Mouse (Mus musculus) midbrain, embryonic 11.5 days (tissue): ENCODE data around the gene Gm20441. TPM values are rescaled to one million over a fixed set of nuclear protein-coding genes. Genes with fewer than 3 reads are reported as not detected.

Experiments used
- ATAC-seq: fragments of 200-750 bp; cut with Nextera tagmentation; 2 replicates; pipeline ENCODE4 v1.8.0; 2017; ENCODE audit warnings: moderate TSS enrichment, moderate library complexity; ENCODE audit not compliant: low FRiP score
- DNase-seq: peaks from one replicate; pipeline ENCODE4 v3.0.0; 2015; ENCODE audit warnings: low spot score; ENCODE audit errors: missing footprints
- H3K27ac ChIP-seq: fragments of 300-500 bp; sonication (generic); 2 replicates; pipeline ENCODE4 v1.5.1; 2014; ENCODE audit warnings: low read depth, low read length
- H3K27me3 ChIP-seq: fragments of 300-500 bp; sonication (generic); 2 replicates; pipeline ENCODE4 v1.6.1; 2014; ENCODE audit warnings: mild to moderate bottlenecking, low read length, moderate library complexity, mixed read lengths; ENCODE audit not compliant: control insufficient read depth, insufficient read depth
- H3K36me3 ChIP-seq: fragments of 300-500 bp; sonication (generic); 2 replicates; pipeline ENCODE4 v1.6.1; 2014; ENCODE audit warnings: mild to moderate bottlenecking, low read length, moderate library complexity, mixed read lengths; ENCODE audit not compliant: control insufficient read depth, insufficient read depth
- H3K4me1 ChIP-seq: fragments of 300-500 bp; sonication (generic); 2 replicates; pipeline ENCODE4 v1.6.1; 2014; ENCODE audit warnings: low read length; ENCODE audit not compliant: control insufficient read depth, insufficient read depth
- H3K4me2 ChIP-seq: fragments of 300-500 bp; sonication (generic); 2 replicates; pipeline ENCODE4 v1.6.1; 2014; ENCODE audit warnings: mild to moderate bottlenecking, moderate library complexity
- H3K4me3 ChIP-seq: fragments of 300-500 bp; sonication (generic); 2 replicates; pipeline ENCODE4 v1.5.1; 2014; ENCODE audit warnings: low read depth, low read length
- H3K9ac ChIP-seq: fragments of 300-500 bp; sonication (generic); 2 replicates; pipeline ENCODE4 v1.6.1; 2014; ENCODE audit warnings: low read length
- H3K9me3 ChIP-seq: fragments of 300-500 bp; sonication (generic); 2 replicates; pipeline ENCODE4 v1.6.1; 2016; ENCODE audit warnings: low read length; ENCODE audit not compliant: control insufficient read depth
- WGBS: fragments of 180-500 bp; shearing (Covaris S2); extraction: QIAGEN DNeasy Blood & Tissue Kit; methylation state at CpG from one replicate; pipeline ENCODE4 v1.1.7; 2014; 5-methylcytosine and 5-hydroxymethylcytosine counted together
- polyA plus RNA-seq: library from polyadenylated mRNA; unstranded; fragments of >200 nt; fragmentation: Nextera tagmentation; extraction: Ambion mirVana; gene quantifications from 2 replicates; pipeline ENCODE4 v1.2.1, GENCODE M21; 2014

Gm20441 gene
- polyA plus RNA-seq, 1 experiment from 2014 or later, result not detected

DNA sequence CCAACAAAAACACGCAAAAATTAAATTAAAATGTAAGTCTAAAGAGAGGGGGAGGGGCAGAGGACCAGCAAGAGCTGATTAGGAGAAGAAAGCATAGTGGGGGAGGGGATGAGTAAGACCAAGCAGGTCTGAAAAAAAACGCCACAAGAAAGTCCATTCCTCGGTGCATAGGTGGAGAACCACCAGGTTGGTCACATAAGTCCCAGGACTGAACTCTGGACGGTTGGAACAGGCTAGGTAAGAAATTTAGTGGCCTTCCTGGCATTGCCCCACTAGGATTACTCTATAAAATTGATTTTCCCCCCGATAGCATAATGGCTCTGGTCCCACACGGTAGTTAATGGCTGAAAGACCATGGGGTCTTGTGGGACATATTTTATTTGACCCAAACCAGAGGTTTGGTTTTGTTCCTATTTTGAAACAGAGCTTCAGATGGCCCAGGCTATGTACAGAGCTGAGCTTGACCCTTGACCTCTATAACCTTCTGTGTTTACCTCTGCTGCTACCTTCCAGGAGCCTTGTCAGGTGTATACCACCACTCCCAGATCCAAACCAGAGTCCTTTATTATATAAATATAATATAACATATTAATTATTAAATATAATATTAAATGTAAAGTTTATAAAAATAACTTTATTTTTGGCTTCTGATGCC lies 8.5 kb upstream of the Gm20441 start:
- Histone ChIP-seq H3K9ac (no peak overlapping the region), H3K27ac (no peak overlapping the region), H3K4me1 (no peaks in the 10 kb centered on the region), H3K4me3 (no peak overlapping the region), H3K9me3 (no peaks in the 10 kb centered on the region), H3K4me2 (no peak overlapping the region), H3K36me3 (no peaks in the 10 kb centered on the region), H3K27me3 (no peaks in the 10 kb centered on the region; the same call in 1 of the 2 replicates)
- ATAC-seq (no peak), DNase-seq (no peak)
- 82% methylated on average over 6 of the region's 6 CpGs for WGBS

DNA sequence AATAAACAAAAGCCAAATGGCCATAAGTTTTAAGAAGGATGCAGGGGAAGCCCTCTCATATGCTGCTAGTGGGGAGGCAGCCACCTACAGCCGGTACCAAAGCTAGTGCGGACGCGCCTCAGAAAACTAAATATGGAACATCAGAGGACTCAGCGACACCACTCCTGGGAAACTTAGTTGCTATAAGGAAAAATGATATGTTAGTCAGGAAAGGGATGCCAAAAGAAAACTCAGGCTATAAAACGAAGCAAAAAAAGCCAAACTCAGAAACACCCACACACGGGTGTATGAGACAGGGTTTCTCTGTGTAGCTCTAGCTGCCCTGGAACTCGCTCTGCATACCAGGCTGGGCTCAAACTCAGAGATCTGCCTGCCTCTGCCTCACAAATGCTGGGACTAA lies 7.5 kb upstream of the Gm20441 start:
- no peaks in the 10 kb centered on the region for H3K36me3 ChIP-seq
- ATAC-seq, result no peak
- 92% methylated on average over 8 of the region's 8 CpGs for WGBS

DNA sequence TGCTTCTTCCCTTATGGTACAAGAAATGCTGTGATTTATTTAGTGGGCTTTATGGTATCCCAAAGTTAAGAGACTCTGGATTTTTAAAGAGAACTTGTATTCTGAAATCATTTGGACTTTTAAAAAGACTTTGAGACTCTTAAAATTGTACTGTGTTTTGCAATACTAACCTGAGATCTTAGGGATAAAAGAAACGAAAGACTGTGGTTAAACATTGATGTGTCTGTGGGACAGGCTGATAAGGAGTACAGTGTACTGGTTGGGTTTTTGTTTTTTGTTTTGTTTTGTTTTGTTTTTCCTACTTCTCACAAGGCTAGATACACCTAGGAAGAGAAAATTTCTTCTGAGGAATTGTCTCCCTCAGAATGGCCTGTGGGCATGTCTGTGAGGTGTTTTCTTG lies 4.7 kb upstream of the Gm20441 start:
- Histone ChIP-seq H3K9ac (no peak overlapping the region), H3K9me3 (no peaks in the 10 kb centered on the region), H3K4me1 (peaks cover 3% of the 10 kb centered on the region), H3K4me2 (no peak overlapping the region), H3K36me3 (no peaks in the 10 kb centered on the region), H3K27ac (no peak overlapping the region), H3K27me3 (peaks cover 10% of the 10 kb centered on the region), H3K4me3 (no peak overlapping the region)
- ATAC-seq, result no peak
- WGBS, result 71% methylated on average over 1 of the region's 1 CpGs
- no peak for DNase-seq

More for the DNA sequence above, 7.5 kb upstream of the Gm20441 start:
- H3K4me3 ChIP-seq, result no peak overlapping the region
- no peak overlapping the region for H3K9ac ChIP-seq
- no peaks in the 10 kb centered on the region for H3K9me3 ChIP-seq
- H3K4me2 ChIP-seq, result no peak overlapping the region
- H3K27me3 ChIP-seq, result no peaks in the 10 kb centered on the region; the same call in 1 of the 2 replicates
- no peaks in the 10 kb centered on the region for H3K4me1 ChIP-seq
- no peak for DNase-seq
- no peak overlapping the region for H3K27ac ChIP-seq

DNA sequence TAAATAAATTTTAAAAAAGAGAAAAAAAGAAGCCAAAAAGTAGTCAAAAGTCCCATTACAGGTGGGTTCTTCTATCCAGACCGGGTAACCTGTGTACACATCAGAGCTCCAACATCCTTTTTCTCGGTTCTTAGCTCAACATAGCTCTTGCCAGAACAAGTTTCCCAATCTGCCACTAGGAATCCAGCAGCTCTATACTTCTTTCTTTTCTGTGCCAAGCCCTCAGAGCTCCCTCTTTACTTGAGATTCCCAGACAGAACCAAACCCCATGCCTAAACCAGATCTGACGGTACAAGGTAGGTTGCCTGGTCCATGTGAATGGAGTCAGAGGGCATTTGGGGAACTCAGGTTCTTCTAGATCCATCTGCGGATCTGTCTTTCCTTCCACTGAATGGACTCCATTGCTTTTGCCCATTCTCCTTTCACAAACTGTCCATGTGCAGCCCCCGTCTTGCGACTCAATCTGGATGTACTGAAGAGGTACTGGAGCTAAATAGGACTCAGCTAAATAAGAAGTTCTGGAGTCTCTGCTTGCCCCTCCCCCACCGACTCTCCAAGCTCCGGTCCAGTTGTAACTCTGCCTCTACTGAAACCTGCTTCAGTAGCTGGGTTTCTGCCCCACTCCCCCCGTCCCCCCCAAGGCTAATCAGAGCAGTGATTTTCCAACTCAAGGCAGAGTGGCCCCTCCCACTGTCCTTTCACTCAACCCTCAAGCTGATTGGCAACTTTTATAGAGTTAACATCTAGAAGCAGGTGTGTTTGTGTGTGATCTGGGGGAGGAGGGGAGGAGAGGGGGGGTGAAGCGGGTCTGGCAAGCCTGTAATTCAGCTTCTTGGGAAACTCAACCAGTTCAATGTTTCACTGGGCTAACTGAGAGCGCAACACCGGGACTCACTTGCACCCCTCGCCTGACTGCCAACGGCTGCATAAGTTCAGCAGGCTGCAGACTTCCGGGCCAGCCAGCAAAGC lies 1.3 kb downstream of the Gm20441 start:
- H3K27me3 ChIP-seq, result peaks cover 21% of the 10 kb centered on the region
- H3K27ac ChIP-seq, result no peak overlapping the region
- H3K4me1 ChIP-seq, result peaks cover 4% of the 10 kb centered on the region
- H3K4me2 ChIP-seq, result no peak overlapping the region
- H3K36me3 ChIP-seq, result no peaks in the 10 kb centered on the region
- no peak overlapping the region for H3K4me3 ChIP-seq
- no peaks in the 10 kb centered on the region for H3K9me3 ChIP-seq
- peak; percentile 84 for DNase-seq
- no peak overlapping the region for H3K9ac ChIP-seq
- ATAC-seq, result no peak
- WGBS, result 39% methylated on average over 15 of the region's 15 CpGs

DNA sequence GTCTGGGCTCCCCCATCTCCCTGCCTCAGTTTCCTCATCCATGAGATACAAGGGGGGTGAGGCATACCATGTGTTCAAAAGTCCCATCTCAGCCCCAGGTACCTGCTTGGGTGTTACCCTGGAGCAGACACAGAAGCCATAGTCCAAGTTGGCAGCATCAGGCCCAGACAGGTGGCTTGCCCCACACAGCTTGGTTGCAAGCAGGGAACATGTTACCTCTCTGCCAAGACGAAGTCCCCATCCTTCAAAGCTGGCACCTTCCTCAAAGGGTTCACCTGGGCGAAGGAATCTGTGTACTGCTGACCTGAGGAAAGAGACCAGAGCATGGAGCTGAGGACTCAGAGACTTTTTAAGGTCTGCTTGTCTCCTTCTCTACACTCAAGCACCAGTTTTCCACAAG lies 2.9 kb downstream of the Gm20441 start:
- no peak for DNase-seq
- 72% methylated on average over 2 of the region's 2 CpGs for WGBS

DNA sequence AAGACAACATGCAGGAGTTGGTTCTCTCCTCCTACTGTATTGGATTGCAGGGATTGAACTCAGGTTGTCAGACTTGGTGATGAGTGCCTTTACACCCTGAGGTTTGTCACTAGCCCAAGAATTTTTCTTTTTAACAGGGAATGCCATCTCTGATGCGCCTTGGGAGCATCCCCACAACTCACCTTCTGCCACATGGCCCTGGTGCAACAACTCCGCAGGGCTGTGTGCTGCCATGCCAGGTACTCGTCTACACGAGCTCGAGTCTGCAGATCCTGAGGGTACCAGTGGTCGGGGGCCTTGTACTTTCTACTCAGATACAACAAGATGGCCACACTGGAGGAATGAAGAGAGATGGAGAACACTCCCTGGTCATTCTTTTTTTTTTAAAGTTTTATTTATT lies 4.2 kb downstream of the Gm20441 start:
- H3K9ac ChIP-seq, result no peak overlapping the region
- no peaks in the 10 kb centered on the region for H3K9me3 ChIP-seq
- H3K27ac ChIP-seq, result no peak overlapping the region
- peaks cover 16% of the 10 kb centered on the region for H3K27me3 ChIP-seq
- no peaks in the 10 kb centered on the region for H3K36me3 ChIP-seq
- DNase-seq (peak; percentile 59), ATAC-seq (no peak)
- peaks cover 7% of the 10 kb centered on the region for H3K4me1 ChIP-seq
- H3K4me3 ChIP-seq, result no peak overlapping the region
- H3K4me2 ChIP-seq, result no peak overlapping the region
- WGBS, result 88% methylated on average over 6 of the region's 6 CpGs

More for the DNA sequence above, 2.9 kb downstream of the Gm20441 start:
- Histone ChIP-seq H3K36me3 (no peaks in the 10 kb centered on the region), H3K9ac (no peak overlapping the region), H3K9me3 (no peaks in the 10 kb centered on the region), H3K27ac (no peak overlapping the region), H3K4me2 (no peak overlapping the region), H3K4me1 (peaks cover 4% of the 10 kb centered on the region), H3K27me3 (peaks cover 21% of the 10 kb centered on the region), H3K4me3 (no peak overlapping the region)
- no peak for ATAC-seq

DNA sequence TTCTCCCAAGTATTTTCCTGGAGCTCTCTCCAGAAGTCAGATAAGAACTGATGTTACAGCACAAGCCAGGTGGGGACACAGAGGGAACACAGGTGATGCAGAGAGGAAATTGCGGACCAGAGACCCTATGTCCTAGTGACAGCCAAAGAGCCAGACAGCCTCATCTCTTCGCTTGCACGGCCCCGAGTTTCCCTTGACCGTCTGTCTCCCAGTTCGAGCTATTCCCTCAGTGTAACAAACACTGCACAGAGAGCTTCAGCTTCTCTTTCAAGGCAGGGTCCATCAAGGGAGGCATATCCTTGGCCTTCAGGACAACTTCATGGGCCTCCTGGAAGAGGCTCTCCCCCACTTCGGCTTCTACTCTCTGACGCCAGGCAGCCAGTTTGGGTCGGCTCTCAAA lies 6.2 kb downstream of the Gm20441 start:
- ATAC-seq (no peak), DNase-seq (peak; percentile 53)
- Histone ChIP-seq H3K36me3 (no peaks in the 10 kb centered on the region), H3K9me3 (no peaks in the 10 kb centered on the region), H3K9ac (no peak overlapping the region), H3K27ac (no peak overlapping the region), H3K27me3 (peaks cover 3% of the 10 kb centered on the region), H3K4me1 (peaks cover 2% of the 10 kb centered on the region; the same call in 1 of the 2 replicates), H3K4me2 (no peak overlapping the region), H3K4me3 (no peak overlapping the region)
- WGBS, result 92% methylated on average over 9 of the region's 9 CpGs

DNA sequence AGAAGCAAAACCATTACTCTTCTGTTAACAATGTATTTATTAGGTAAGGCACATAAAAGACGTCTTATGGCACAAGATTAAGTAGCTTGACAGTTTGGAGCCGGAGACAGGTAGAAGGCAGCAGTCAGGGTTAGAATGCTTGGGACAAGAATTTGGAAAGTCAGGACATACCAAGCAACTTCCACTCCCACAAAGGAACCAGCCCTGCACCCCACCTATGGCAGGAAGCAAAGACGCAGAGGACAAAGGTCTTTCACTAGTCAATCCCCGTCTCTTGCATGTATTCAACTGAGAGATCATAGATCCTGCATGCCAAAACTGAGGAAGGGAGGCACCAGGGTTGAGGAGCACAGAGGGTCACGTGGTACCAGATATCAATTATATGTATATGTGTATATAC lies 6.7 kb downstream of the Gm20441 start:
- no peaks in the 10 kb centered on the region for H3K27me3 ChIP-seq
- H3K4me3 ChIP-seq, result no peak overlapping the region
- H3K9me3 ChIP-seq, result no peaks in the 10 kb centered on the region
- H3K4me1 ChIP-seq, result peaks cover 2% of the 10 kb centered on the region; the same call in 1 of the 2 replicates
- no peak overlapping the region for H3K9ac ChIP-seq
- H3K27ac ChIP-seq, result no peak overlapping the region
- peak; percentile 54 for DNase-seq
- H3K4me2 ChIP-seq, result no peak overlapping the region
- no peaks in the 10 kb centered on the region for H3K36me3 ChIP-seq
- 93% methylated on average over 5 of the region's 5 CpGs for WGBS
- ATAC-seq, result no peak
